18 mouse cellular contexts compared by ENCODE assay signal in the genomic region with DNA sequence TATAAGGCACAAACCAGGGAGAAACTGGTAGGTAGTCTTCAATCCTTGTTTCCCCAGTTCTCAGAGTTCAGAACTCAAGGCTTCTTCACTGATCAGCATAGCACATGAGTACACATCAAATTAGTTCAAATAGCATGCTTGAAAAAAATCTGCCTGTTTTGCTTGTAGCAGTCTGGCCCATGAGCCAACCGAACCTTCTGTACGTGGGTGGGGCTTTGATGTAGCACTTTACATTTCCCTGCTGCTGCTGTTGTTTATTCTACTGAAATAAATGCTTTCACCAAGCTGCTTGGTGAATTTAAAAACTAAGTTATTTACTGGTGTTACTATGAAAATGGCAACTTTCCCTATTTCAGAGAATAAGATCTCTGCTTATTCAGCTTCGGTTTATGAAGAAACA. TPM values are rescaled to one million over a fixed set of nuclear protein-coding genes. Genes with fewer than 3 reads are reported as not detected.
"Had no signal": no experiment of that assay in that cellular context is flagged by ENCODE, and none has a peak within 500 bp of the region (broad histone marks: within the 10 kb centered on the region; RNA-seq: fewer than 3 reads in every experiment).

No protein-coding gene starts in this region.

- H3K4me1 ChIP-seq: limb, embryonic 12.5 days; limb, embryonic 15.5 days; midbrain, embryonic 12.5 days; midbrain, embryonic 15.5 days; neural tube, embryonic 12.5 days; neural tube, embryonic 15.5 days had no signal

- DNase-seq: kidney, adult 18-20 months; kidney, adult 9 months; thymus, adult 2 months; thymus, postnatal 14 days; thymus, postnatal 4 days had no signal

- H3K4me3 ChIP-seq: limb, embryonic 12.5 days; limb, embryonic 15.5 days; midbrain, embryonic 12.5 days; midbrain, embryonic 15.5 days; neural tube, embryonic 12.5 days; neural tube, embryonic 15.5 days had no signal

- H3K9ac ChIP-seq: limb, embryonic 12.5 days; limb, embryonic 15.5 days; liver, embryonic 14.5 days; liver, postnatal 0 days; lung, embryonic 14.5 days; midbrain, embryonic 12.5 days; midbrain, embryonic 15.5 days; neural tube, embryonic 12.5 days; neural tube, embryonic 15.5 days had no signal

- H3K4me2 ChIP-seq: limb, embryonic 12.5 days; limb, embryonic 15.5 days; liver, embryonic 11.5 days; lung, embryonic 14.5 days; midbrain, embryonic 12.5 days; midbrain, embryonic 15.5 days; neural tube, embryonic 12.5 days; neural tube, embryonic 15.5 days had no signal

- H3K27me3 ChIP-seq: limb, embryonic 12.5 days; limb, embryonic 15.5 days; midbrain, embryonic 12.5 days; midbrain, embryonic 15.5 days; neural tube, embryonic 12.5 days; neural tube, embryonic 15.5 days had no signal

- H3K9me3 ChIP-seq: limb, embryonic 12.5 days; limb, embryonic 15.5 days; midbrain, embryonic 12.5 days; midbrain, embryonic 15.5 days; neural tube, embryonic 12.5 days; neural tube, embryonic 15.5 days had no signal

- H3K27ac ChIP-seq: limb, embryonic 12.5 days; limb, embryonic 15.5 days; liver, embryonic 14.5 days; macrophage; midbrain, embryonic 12.5 days; midbrain, embryonic 15.5 days; neural tube, embryonic 12.5 days; neural tube, embryonic 15.5 days had no signal

- ATAC-seq: intestine, embryonic 16.5 days; liver, postnatal 0 days; lung, postnatal 0 days; midbrain, embryonic 15.5 days had no signal

RNA-seq across cellular contexts. Expression of a gene that starts 10.7 kb away (rescaled TPM):
- polyA plus RNA-seq: liver, embryonic 11.5 days; liver, postnatal 0 days; macrophage had no signal
